Mouse (Mus musculus) spleen, postnatal 14 days (tissue): ENCODE measurements around the gene Med6.

Source experiments
- DNase-seq, 2 experiments: peaks; one replicate each; pipeline ENCODE4 v3.0.0; 2021 to 2022; ENCODE audit warnings: low spot score in 2 of 2

Gene Med6

DNA sequence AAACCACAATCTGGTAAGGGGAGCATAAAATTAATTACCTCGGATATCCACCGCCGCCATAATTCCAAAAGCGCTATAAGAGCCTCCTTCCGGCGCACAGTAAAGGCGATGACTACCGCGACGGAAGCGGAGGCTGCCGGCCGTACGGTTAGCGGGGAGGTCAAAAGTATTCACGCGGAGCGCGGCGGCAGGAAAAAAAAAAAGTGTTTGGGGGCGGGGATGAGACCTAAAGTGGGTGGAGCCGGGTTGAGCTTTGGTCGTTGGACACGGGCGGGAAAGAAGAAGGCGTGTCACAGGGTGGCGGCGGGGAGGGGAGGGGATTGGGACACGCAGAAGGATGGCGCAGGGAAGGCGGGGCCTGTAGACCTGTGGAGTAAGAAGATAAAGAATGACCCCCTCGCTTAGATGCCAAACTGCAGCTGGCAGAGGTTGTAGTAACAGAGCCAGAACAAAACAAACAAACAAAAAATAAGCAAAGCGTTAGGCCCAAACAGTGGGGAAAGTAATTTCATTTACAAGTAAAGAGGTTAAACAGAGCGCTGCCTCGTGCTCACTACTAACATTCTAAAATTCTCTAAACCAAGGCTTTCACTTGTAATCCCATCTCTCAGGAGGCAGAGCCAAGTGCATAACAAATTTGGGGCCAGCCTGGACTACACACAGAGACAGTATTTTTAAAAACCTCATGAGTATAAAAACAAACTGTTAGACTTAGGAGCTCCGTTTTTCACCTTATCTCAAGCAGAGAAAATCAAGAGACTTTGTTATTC lies at the start of gene Med6:
Gene Med6 (minus strand): TSS at position 107 of the 770 bp plus-strand sequence.
- peak; percentile 80 to 89 for DNase-seq

- DNase-seq = no peak
These were observed 47.7 kb upstream of the Med6 start for GRCm38 (mm10) chr12:81642361-81643082.

- no peak for DNase-seq
These were observed 45.8 kb upstream of the Med6 start for GRCm38 (mm10) chr12:81640656-81641055.

DNA sequence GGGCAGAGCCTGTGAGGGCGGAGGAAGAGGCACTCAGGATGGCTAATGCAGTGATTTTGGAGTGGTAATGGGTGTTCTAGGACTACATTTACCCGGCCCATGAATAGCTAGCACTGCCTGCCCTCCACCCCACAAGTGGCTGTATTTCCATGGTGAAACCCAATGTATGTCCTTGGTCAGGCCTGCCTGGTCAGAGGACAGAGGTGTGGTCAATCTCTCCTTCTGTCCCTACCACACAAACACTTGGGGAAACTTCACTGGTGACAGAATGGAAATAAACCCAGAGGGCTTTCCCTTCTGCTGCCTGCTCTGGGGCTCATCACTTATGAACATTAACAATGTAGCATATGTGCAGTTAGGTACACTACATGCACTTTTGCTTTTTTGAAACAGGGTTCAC lies 38.4 kb upstream of the Med6 start:
- DNase-seq = no peak

- DNase-seq = no peak
These were observed 37.0 kb upstream of the Med6 start for GRCm38 (mm10) chr12:81631661-81632401.

DNA sequence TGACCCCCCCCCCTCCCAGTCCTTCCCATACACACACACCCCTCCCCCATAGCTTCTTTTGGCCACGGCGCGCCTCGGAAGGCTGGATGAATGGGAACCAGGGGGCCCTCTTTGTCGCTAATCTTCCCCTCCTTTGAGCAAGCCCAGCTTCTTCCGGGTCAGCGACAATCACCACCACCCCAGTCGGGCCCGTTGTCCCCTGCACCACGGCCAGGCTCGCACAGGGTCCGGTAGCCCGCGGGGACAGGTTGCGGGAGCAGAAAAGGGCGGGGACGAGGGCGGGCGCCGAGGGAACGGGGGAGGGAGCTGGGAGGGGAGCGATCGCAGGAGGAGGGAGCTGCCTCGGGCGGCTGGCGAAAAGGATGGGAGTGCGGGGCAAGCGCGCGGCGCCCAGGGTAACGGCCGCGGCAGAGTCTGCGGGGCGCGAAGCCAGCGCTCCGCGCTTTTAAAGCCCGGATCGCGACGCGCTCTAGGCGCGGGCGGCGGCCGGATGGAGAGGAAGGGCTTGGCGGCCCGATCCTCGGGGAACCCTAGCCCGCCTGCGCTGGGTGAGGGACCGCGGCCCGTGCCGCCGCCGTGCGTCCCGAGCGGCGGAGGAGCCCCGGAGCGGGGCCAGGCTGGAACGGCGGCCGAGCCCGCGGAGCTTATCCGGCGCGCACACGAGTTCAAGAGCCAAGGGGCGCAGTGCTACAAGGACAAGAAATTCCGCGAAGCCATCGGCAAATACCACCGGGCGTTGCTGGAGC lies 36.3 kb upstream of the Med6 start, which contains the start of gene Ttc9:
Gene Ttc9 (plus strand): TSS at position 335 of the 746 bp plus-strand sequence.
- DNase-seq = no peak

- DNase-seq = no peak
These were observed 35.7 kb upstream of the Med6 start for GRCm38 (mm10) chr12:81630520-81630914.

DNA sequence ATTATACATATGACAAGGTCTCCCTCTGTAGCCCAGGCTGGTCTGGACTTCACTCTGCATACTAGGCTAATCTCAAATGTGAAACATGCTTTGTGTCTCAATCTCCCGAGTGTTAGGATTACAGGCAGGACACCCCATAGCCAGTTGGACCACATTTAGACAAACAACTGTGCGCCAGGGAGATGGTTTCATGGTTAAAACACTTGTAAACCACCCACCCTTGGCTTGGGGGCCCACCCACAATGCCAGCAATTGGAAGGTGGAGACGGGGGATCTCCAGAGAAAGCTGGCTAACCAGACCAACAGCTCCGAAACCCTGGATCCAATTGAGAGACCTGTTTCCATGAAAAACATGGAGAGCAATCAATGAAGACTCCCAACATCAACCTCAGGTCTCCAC lies 33.3 kb upstream of the Med6 start:
- DNase-seq = no peak

DNA sequence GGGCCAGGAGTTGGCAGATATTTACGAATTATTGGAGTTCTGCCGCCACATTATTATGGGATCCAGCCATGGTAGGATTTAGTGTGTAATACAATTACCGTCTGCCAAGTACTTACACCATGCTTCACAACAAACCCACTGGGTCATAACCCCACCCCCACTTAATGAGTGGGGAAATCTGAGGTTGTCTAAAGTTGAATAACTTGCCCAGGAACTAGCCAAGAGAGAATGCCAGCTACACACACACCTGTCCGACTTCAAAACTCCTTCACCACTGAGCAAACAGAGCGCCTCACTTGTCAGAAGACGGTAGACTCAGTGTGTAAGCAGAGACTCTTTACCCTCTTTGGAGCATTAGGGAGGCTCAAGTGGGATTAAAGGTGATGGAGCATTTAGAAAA lies 32.6 kb upstream of the Med6 start:
- no peak for DNase-seq

DNA sequence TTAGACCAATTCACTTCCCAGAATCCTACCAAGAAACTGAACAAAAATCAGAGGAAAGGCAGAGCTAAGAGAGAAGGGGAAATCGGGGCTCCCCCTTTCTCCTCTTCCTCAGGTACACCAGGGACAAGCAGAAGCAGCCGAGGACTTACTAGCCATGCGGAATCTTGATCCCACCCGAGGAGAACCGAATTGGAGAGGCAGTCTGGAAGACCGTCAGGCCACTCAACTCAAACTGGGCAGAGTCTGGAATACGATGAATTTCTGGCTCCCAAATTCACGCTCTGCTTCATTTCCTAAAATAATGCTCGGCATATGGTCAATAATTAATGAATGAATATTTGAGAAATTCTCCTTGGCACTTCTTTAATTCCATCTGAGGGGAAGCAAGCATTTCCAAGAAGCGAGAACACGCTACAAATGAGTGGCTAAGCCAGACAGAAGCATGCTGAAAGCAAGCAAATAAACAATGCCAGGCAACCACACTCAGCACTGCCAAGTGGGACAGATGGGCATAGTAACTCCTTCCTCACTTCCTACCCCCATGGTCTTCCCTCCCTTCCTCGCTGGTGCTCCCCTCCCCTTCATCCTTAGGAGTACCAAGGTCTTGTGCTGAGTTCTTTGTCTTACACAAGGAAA lies 31.5 kb upstream of the Med6 start:
- no peak for DNase-seq

- no peak for DNase-seq
These were observed 28.6 kb upstream of the Med6 start for GRCm38 (mm10) chr12:81623377-81623776.

GRCm38 (mm10) chr12:81619302-81619701 lies 24.5 kb upstream of the Med6 start:
- DNase-seq = peak in 1 of 2 experiments; percentile 58

- DNase-seq = no peak
These were observed 22.2 kb upstream of the Med6 start for GRCm38 (mm10) chr12:81616980-81617379.

GRCm38 (mm10) chr12:81615807-81616206 lies 21.0 kb upstream of the Med6 start:
- no peak for DNase-seq

DNA sequence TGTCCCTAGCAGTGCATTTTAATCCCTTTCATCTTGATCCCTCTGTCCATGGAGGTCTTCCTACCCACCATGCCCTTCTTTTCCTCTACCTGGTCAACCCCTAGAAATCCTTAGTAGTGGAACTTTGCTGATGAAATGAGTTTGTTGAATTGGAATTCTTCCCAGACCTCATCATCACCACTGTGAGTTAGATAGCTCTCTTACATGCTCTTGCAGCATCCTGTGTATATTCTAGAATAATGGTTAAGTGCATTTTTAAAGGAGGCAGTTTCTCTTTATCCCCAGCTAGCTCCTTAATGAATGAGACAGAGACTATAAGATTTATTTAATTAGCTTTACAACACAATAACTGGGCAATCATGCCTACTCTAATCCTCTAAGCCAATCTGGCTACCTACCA lies 14.6 kb upstream of the Med6 start:
- DNase-seq = no peak

DNA sequence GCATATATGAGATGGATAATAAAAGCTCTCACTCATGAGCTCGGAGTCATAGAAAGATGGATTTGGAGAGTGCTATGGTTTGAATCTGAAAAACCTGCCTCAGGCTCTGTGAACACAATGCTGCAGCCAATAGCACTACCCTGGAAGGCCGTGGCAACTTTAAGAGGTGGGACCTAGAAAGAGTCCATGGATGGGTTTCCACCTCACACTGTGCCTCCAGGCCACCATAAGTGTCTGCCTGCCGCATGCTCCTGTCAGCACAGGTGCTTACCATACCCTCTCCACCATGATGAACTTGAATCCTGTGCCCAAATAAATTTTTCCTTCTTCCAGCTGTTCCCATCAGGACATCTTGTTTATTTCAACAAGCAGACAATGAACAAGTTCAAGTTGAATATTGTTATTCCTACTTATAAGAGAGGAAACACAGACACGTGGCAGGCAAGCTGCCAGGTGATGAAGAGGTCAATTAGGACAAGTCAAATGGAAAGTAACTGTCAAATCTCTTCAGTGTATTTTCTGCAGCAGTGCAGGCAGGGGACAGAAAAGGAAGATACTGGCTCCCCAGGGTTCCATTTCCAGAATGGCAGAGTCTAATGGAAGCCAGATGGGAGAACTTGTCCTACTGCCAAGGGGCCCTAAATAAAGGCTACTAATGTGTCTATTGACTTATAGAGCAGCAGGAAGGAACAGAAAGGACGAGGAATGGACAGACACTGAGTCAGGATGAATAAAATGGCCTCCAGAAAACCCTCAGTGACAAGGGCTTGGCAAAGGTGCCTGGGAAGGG lies 10.4 kb upstream of the Med6 start:
- no peak for DNase-seq

DNA sequence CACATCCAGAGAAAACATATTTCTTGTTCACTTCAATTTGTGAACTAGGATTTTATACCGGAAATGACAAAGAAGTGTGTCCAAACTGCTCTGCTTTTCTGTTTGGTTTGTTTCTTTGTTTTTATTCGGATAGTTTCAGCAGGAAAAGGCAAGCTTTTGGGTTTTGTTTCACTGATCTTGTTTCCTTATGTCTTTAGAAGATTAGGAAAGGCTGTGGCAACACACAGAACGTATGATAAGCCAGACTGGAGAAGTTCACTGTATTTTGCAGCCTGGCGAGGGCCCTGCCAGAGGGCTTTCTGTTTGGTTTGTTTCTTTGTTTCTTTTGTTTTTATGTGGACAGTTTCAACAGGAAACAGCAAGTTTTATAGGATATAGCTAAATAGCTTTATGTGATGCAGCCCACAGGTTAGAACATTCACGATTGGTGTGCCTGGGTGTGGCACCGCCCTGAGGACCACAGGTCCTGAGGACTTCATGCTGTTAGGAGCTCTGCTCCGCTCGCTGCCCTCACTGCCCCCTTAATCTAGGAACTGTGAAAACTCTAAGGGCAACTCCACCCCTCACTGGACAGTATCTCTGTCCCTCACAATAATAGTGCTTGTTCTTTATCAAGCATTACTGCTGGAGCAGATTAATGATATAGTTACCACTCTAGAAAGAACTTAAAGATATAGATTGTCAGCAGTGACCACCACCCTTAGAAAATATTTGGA lies 1.9 kb upstream of the Med6 start:
- DNase-seq = no peak

DNA sequence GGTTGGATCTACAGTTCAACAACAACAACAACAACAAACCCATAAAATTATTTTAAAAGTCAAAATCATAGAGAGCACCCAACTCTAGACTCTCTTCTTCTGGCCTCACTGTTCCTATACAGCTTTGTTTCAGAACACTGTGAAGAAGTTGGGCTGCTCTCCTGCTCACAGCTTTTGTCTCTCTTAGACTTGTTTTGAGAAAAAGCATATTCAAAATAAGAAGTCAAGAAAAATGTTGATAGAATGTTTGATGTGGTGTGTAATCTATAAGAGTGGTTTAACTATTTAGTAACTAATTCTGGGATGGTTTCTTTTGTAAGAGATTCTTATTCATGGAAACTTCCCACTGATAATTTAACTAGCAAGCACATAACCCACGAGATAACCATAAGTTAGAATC lies 26.4 kb downstream of the Med6 start, which contains the start of gene Adam21:
Gene Adam21 (minus strand): TSS at position 101 of the 400 bp plus-strand sequence.
- DNase-seq = no peak

DNA sequence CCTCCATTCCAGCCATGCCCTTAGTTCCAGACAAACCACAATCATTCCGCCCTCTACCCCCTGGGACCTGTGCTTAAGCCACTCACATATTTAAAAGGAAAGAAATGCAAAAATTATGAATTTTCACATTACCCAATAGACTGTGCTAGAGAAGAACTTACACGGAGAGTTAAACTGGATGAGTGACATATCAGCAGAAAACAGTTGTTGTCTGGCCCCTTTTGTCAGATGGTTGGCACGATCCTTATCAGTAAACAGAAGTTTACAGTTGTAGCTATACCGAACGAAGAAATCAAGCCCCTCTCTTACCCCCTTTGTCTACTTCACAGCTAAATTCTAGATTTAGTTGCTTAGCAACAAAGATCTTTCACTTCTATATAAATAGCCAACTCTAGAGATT lies 26.9 kb downstream of the Med6 start:
- DNase-seq = no peak

GRCm38 (mm10) chr12:81564173-81564572 lies 30.6 kb downstream of the Med6 start:
- no peak for DNase-seq
